Mouse (Mus musculus) right cerebral cortex, postnatal 36 days (tissue): ENCODE data around the gene Setd1a.

ENCODE experiments used
- DNase-seq, 2 experiments: peaks; one replicate each; pipeline ENCODE4 v3.0.0; 2022; ENCODE audit warnings: low spot score in 2 of 2, mixed read lengths in 1 of 2

Setd1a gene

GRCm38 (mm10) chr7:127800435-127801009 lies 24.1 kb downstream of the Setd1a start, which contains the start of gene Hsd3b7:
Gene Hsd3b7 (plus strand): TSS chr7:127800604.
- DNase-seq: peak; percentile 67 to 75

GRCm38 (mm10) chr7:127801010-127801621 lies 24.6 kb downstream of the Setd1a start:
- no peak for DNase-seq

GRCm38 (mm10) chr7:127802313-127802712 lies 25.8 kb downstream of the Setd1a start:
- no peak for DNase-seq

GRCm38 (mm10) chr7:127808821-127809220 lies 32.4 kb downstream of the Setd1a start:
- no peak for DNase-seq

GRCm38 (mm10) chr7:127809846-127810245 lies 33.4 kb downstream of the Setd1a start:
- no peak for DNase-seq

GRCm38 (mm10) chr7:127810650-127811049 lies 34.2 kb downstream of the Setd1a start:
- no peak for DNase-seq

GRCm38 (mm10) chr7:127811240-127811639 lies 34.8 kb downstream of the Setd1a start:
- no peak for DNase-seq

GRCm38 (mm10) chr7:127812292-127812691 lies 35.8 kb downstream of the Setd1a start:
- DNase-seq: no peak

- no peak for DNase-seq
Measured at GRCm38 (mm10) chr7:127813821-127814220, 37.4 kb downstream of the Setd1a start.

- DNase-seq: peak; percentile 77 to 80
Measured at GRCm38 (mm10) chr7:127814241-127814921, 37.9 kb downstream of the Setd1a start.

- no peak for DNase-seq
Measured at GRCm38 (mm10) chr7:127815116-127815665, 38.7 kb downstream of the Setd1a start.

- peak; percentile 79 to 90 for DNase-seq
Measured at GRCm38 (mm10) chr7:127815954-127816821, 39.7 kb downstream of the Setd1a start.

GRCm38 (mm10) chr7:127817053-127817452 lies 40.6 kb downstream of the Setd1a start:
- no peak for DNase-seq

- DNase-seq: no peak
Measured at GRCm38 (mm10) chr7:127817776-127818175, 41.3 kb downstream of the Setd1a start.

GRCm38 (mm10) chr7:127820836-127821509 lies 44.5 kb downstream of the Setd1a start:
- DNase-seq: no peak

GRCm38 (mm10) chr7:127822494-127822893 lies 46.0 kb downstream of the Setd1a start:
- DNase-seq: no peak

- no peak for DNase-seq
Measured at GRCm38 (mm10) chr7:127823236-127824171, 47.0 kb downstream of the Setd1a start.

GRCm38 (mm10) chr7:127824176-127824871 lies 47.9 kb downstream of the Setd1a start, which contains the start of the genes Stx4a and Stx1b:
Gene Stx4a (plus strand): TSS chr7:127824294.
Gene Stx1b (minus strand): TSS chr7:127824549.
- no peak for DNase-seq

GRCm38 (mm10) chr7:127835550-127835949 lies 59.1 kb downstream of the Setd1a start:
- DNase-seq: no peak
